Mouse (Mus musculus) c-Kit-positive CD71-positive TER-119-positive erythroid progenitor cells, embryonic 14.5 days (primary cell): ENCODE results near the gene Spryd3.

Experiments used
- DNase-seq: peaks from one replicate; pipeline ENCODE4 v3.0.0-alpha.2; 2013; ENCODE audit warnings: low spot score

Spryd3 gene

GRCm38 (mm10) chr15:102112181-102112580 is 23.9 kb downstream of the Spryd3 start:
- no peak for DNase-seq

DNA sequence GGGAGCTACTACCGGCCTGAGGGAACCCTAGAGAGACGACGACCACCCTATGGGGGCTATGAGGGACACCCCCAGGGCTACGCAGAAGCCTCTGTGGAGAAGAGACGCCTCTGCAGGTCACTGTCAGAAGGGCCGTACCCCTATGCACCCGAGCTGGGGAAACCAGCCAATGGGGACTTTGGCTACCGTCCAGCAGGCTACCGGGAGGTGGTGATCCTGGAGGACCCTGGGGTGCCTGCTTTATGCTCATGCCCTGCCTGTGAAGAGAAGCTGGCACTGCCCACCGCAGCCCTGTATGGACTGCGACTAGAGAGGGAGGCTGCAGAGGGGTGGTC is 24.6 kb downstream of the Spryd3 start:
- DNase-seq, result no peak

DNA sequence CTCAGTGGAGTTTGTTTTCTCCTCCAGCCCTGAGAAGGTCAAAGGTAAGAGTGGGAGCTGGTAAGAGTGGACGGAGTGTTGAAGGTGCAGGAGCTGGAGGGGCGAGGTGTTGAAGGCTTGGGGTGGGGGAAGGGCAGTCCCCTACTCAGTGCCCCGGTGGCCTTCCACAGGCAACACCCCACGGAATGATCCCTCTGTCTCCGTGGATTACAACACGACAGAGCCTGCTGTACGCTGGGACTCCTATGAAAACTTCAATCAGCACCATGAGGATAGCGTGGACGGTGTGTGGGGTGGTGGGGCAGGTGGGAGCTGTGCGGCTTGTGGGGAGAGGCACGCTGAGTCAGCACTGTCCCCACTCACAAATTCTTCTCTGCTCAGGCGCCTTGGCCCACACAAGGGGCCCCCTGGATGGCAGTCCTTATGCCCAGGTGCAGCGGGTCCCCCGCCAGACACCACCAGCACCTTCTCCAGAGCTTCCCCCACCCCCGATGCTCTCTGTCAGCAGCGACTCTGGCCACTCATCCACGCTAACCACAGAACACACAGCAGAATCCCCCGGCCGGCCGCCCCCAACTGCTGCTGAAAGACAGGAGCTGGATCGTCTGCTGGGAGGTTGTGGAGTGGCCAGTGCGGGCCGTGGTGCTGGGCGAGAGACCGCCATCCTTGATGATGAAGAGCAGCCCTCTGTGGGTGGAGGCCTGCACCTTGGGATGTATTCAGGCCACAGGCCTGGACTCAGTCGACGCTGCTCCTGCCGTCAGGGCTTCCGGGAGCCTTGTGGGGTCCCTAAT is 25.1 kb downstream of the Spryd3 start:
- DNase-seq, result no peak

DNA sequence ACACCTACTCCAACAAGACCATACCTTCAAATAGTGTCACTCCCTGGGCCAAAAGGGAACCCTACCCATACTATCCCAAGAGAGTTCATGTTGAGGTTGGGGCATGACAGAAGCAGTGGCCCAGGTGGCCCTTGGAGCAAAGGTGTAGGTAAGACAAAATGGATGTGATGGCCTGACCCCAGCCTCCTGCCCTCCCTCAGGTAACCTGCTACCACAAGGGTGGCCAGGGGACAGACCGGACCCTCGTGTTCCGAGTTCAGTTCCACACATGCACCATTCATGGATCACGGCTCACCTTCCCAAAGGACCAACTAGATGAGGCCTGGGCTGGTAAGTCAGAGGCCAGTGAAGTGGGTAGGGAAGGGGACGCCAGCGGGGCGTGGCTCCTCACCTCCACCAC is 25.8 kb downstream of the Spryd3 start:
- no peak for DNase-seq

DNA sequence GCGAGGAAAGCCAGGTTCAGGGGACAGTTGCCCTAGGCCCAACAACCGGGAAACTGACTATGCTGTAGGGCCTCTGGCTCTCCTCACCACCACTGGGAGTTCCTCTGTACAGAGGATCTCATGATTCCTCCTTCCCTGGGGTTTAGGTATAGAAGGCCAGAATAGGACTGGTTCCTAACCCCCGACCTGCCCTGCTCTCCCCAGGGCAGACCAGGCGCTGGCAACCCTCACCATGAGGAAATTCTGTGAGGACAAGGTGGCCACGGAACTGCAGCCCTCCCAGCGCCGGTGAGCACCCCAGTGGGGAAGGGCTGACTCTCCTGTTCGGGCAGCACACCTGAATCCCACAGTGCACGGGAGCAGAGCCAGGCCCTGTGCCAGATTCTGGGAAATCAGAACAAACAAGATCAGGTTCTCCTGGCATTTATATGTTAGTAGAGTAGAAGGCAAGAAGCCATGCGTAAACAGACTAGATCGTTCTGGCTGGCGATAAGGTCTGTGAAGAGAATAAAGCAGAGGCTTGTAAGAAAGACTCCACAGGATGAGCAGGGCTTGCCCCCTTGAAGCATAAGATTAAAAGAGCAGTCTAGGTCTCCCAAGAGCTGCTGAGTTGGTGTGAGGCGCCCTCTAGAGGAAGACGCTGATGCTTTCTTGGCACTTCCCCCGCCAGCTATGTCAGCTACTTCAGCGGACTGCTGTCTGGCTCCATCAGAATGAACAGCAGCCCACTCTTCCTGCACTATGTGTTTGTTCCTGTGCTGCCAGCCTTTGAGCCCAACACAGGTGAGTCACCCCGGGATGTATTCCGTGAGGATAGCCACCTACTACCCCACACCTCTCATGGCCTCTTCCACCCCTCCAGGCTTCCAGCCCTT is 27.1 kb downstream of the Spryd3 start:
- DNase-seq, result peak; percentile 67

DNA sequence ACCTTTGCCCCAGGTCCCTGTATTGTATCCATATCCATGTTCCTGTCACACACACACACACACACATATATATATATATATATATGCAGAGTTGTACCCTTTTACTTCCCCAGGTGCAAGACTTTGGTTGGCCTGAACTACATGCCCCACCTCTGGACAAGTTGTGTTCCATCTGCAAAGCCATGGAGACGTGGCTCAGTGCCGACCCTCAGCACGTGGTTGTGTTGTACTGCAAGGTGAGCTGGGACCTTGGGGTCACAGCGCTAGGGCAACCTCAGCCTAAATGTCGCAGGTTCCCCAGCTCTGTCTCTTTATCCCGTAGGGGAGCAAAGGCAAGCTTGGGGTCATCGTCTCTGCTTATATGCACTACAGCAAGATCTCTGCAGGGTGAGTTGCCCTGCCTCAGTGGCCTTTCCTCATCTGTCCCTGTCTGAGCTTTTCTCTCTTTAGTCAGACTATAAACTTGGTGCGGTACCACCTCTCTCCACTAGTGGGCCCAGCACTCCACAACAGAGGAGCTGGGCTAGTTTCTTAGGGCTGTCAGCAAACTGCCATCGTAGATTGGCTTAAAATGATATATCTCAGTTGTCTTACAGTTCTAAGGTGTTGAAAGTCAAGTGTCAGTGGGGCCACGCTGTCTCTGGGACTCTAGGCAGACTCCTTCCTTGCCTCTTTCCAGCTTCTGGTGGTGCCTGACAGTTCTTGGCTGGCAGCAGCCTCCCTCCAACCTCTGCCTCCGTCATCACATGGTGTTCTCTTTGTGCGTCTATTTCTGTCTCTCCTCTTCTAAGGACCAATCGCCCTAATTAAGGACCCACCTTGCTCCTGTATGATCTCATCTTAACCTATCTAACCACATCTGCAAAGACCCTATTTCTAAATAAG is 28.1 kb downstream of the Spryd3 start:
- DNase-seq, result peak; percentile 68

GRCm38 (mm10) chr15:102106754-102107456 is 29.1 kb downstream of the Spryd3 start:
- no peak for DNase-seq

DNA sequence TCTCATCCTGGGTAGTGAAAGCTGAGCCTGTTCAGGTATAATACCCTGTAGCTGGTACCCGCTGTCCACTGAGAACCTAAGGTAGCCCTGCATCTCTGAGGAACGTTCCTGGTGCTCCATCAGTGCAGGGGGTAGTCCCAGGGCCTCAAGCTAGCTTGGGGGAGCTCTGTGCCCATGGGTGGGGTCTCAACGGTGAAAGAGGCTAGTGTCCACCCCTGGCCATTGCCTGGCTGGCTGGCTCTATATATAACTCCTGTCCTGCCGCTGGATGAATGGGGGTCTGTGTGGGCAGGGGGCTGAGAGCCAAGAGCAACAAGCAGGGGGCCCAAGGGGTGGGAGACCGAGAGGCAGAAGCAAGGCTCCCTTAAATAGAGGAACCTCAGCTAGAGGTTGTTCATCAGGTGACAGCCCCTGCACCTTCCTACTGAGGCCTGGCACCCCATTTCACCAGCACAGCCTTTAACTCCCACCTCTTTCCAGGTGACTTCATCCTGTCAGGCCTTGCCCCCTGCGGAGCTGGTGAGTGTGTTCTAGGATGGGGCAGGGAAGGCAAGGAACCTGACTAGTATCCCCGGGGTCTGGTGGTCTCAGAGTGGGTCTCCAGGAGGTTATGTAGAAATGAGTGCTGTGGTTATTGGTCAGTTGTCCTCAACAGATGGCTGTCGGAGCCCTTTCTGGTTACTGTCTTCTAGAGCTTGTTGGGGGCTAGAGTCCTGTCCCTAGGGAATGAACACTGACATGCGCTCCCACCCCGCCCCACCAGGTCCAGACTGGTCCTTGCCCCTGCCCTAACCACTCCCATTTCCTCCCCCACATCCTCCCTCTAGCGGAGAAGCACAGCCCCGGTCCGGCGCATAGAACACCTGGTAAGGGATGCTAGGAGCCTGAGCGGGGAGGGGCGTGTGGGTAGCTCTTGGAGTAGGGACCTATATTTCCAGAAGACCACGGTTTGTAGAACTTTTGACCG is 30.0 kb downstream of the Spryd3 start:
- no peak for DNase-seq

DNA sequence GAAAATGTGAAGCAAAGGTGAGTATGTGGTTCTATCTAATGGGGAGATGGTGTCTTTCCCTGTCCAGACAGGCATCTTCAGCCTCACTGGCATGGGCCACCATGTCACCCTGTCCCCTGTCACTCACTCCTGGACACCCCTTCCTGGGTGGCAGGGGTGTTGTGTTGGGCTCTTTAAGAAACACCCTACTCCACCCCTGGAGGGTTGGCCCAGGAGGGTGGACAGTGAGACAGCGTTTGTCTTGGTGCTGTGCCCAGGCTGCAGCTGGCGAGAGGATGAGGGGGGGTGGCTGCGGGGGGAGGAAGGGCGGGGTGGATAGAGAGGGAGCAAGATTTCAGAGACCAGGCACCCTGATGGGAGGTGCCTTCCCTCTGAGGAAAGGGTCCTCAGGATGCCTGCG is 30.7 kb downstream of the Spryd3 start:
- DNase-seq, result no peak

GRCm38 (mm10) chr15:102103947-102104555 is 32.0 kb downstream of the Spryd3 start:
- no peak for DNase-seq

GRCm38 (mm10) chr15:102103371-102103946 is 32.6 kb downstream of the Spryd3 start:
- no peak for DNase-seq

DNA sequence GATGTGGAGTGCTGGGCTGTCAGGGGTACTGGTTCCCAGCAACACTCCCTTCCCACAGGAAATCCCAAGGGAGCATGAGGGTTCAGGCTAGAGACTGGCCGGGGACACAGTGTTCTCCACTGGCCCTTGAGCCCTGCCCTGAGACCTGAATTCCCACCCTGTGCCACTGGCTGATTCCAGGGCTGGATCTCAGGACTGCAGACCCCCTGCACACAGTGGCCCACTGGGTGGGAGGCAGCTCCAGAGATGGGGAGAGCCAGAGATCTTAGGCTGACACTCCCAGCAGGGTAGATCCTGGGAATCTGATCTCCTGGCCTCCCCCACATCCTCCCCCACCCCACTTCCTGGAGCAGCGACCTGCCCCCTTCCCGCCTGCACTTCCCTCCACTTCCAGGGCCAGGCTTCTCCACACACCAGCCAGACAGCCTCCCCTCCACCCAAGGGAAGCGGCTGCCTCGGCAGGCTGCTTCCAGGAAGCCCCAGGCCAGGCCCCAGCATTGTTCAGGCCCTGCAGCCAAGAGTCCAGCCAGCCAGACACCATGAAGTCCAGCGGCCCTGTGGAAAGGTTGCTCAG is 33.4 kb downstream of the Spryd3 start:
- no peak for DNase-seq

DNA sequence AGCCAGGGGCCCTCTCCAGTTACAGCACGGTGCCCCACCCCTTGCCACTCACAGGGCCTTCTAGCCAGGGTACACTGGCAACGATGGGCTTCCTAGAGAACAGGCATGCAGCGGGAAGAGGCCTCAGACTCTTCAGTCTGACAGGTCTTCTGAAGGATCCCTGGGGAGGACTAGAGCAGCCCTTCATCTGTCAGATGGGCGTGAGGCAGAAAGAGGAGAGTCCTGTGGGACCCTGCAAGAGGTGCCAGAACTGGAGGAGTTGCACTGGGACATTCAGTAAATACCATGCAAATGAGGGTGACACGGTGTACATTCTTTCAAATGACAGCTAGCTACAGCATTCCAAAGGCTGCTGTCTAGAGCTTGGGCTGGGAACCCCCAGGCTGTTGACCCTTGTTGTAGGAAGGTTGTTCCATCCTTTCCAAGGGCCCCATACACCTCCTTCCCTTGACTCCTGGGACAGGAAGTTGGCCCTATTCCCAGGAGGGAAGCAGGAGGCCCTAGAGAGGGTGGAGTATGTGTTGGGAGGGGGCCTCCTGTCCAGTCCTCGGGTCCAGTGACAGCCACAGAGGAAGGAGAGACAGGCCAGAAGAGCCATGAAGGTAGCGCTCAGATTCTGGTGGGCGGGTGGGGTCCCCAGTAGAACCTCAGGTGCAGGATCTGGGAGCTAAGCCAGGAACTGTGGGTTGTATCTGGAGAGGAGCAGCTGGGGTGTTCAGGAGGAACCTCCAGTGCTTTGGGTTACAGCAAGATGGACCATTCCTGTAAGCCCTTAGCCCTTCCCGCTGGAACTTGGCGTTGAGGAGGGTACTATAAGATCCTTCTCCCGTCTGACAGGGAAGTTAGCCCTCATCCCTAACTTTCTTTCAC is 34.1 kb downstream of the Spryd3 start:
- no peak for DNase-seq

DNA sequence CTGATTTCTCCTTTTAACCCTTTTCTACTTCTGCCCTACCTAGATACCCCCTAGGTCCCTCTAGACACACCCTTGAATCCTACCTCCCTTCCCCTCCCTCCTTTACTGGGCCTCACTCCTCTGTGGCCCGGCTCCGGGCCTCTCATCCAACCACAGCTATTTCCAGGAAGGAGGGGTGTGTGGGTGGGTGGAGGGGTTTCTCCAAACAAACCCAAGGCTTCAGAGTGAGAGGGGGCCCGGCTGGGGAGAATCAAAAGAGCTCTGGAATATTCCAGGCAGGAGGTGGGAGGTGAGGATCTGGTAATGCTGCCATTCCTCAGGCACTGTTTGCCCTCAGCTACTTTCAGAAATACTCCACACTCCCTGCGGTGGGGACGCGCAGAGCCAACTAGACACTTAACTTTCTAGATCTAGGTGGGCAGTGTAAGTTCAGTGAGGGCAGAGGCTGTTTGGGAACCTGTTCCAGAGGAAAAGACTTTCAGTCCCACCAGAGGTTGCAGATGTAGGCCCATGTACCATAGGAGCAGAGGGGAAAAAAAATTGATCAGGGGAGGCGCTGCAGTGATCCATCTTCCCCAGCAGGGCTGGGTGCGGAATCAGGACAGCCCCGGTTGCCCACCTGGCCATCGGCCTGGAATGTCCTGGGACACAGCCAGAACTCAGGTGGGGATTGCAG is 34.9 kb downstream of the Spryd3 start:
- no peak for DNase-seq

GRCm38 (mm10) chr15:102100161-102100981 is 35.7 kb downstream of the Spryd3 start, which contains the start of gene Tns2:
TSS of gene Tns2 (plus strand) at chr15:102100413.
- peak; percentile 46 for DNase-seq

- DNase-seq, result no peak
Measured at GRCm38 (mm10) chr15:102099771-102100160, 36.3 kb downstream of the Spryd3 start.

DNA sequence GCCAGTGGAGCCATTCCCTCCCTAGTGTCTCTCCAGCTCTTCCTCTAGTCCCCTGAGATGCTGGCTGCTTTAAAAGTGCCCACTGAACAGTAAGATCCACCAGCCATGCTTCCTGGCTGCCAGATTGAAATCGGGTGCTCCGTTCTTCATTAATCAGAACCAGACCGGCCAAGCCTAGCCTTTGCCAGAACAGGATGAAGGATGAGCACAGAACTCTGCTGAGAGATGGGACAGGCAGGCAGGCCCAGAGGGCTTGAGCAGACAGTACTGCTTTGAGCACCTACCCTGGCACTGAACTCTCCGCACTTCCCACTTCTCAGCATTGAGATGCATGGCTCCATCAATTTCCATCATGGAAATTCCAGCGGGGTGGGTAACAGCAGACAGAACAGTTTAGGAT is 36.8 kb downstream of the Spryd3 start:
- DNase-seq, result no peak
